Mouse (Mus musculus): ENCODE measurements around the gene Mesd. TPM values are rescaled to one million over a fixed set of nuclear protein-coding genes. Genes with fewer than 3 reads are reported as not detected.

Mesd gene
- 42.1 TPM for polyA plus RNA-seq (2017; shearing (Covaris generic))

GRCm38 (mm10) chr7:83884021-83884658, at the start of gene Mesd, which contains the start of gene Tlnrd1:
TSS of gene Mesd (plus strand) at chr7:83884466.
TSS of gene Tlnrd1 (minus strand) at chr7:83884305.

Other genes starting within 250 kb of the Mesd start
- gene Il16, start 138.7 kb upstream of the Mesd start, polyA plus RNA-seq (2017; shearing (Covaris generic)): 376 TPM
- not detected for gene Cfap161, start 89.6 kb upstream of the Mesd start, polyA plus RNA-seq (2017; shearing (Covaris generic))
- 4.0 TPM for gene Tlnrd1, start 161 bp upstream of the Mesd start, polyA plus RNA-seq (2017; shearing (Covaris generic))
- 0.12 TPM for gene Cemip, start 202.0 kb downstream of the Mesd start, polyA plus RNA-seq (2017; shearing (Covaris generic))